Mouse (Mus musculus): ENCODE measurements around the gene Patj. TPM values are rescaled to one million over a fixed set of nuclear protein-coding genes. Genes with fewer than 3 reads are reported as not detected.

The Patj gene
- total and polyA plus RNA-seq, 3 experiments, result 0.19 to 0.46 TPM; not detected in 1

- Histone ChIP-seq H3K79me2 (ENCODE audit: control insufficient read depth, insufficient read depth, low read length, poor library complexity) (no peaks in the 10 kb centered on the region), H3K4me3 (ENCODE audit: control insufficient read depth in 1 of 2, insufficient read depth in 1 of 2, low read depth in 2 of 2, low read length in 2 of 2) (no peak overlapping the region), H3K36me3 (ENCODE audit: control insufficient read depth in 1 of 2, insufficient read depth in 2 of 2, low read length in 2 of 2) (no peaks in the 10 kb centered on the region), H3K9ac (ENCODE audit: control insufficient read depth, low read depth, low read length, poor library complexity, severe bottlenecking) (no peak overlapping the region), H3K27me3 (ENCODE audit: control insufficient read depth in 1 of 2, insufficient read depth in 2 of 2, low read length in 2 of 2) (peaks cover 0 to 2% of the 10 kb centered on the region in 2 experiments; a peak in 2 of 4 replicates), H3K9me3 (replicated peaks; ENCODE audit: insufficient read depth, low read length) (no peaks in the 10 kb centered on the region), H3K27ac (ENCODE audit: control insufficient read depth, low read depth, low read length) (no peak overlapping the region), H3K4me1 (ENCODE audit: control insufficient read depth in 1 of 2, insufficient read depth in 2 of 2, low read length in 2 of 2) (no peaks in the 10 kb centered on the region)
- TF ChIP-seq NELFE (IDR thresholded peaks at IDR 0.05; ENCODE audit: low read depth, low read length), result no peak
- no peak for TF ChIP-seq JUND (IDR thresholded peaks at IDR 0.05; ENCODE audit: low read depth, low read length)
- TF ChIP-seq CTCF (IDR thresholded peaks at IDR 0.05 in 2 of 3, conservative IDR thresholded peaks at IDR 0.05 in 1 of 3; ENCODE audit: control insufficient read depth in 1 of 3, insufficient read depth in 1 of 3, low read depth in 2 of 3, low read length in 3 of 3, poor library complexity in 1 of 3, severe bottlenecking in 1 of 3), result no peak
- TF ChIP-seq USF1 (IDR thresholded peaks at IDR 0.05; ENCODE audit: low read depth, low read length), result no peak
- no peak for TF ChIP-seq ZKSCAN1 (IDR thresholded peaks at IDR 0.05; ENCODE audit: low read depth, low read length)
- TF ChIP-seq SMC3 (IDR thresholded peaks at IDR 0.05; ENCODE audit: low read depth, low read length), result no peak
- TF ChIP-seq TBP (IDR thresholded peaks at IDR 0.05; ENCODE audit: low read depth, low read length), result no peak
- TF ChIP-seq GABPA (IDR thresholded peaks at IDR 0.05; ENCODE audit: low read depth, low read length), result no peak
- TF ChIP-seq USF2 (IDR thresholded peaks at IDR 0.05; ENCODE audit: borderline replicate concordance in 1 of 2, insufficient read depth in 1 of 2, low read depth in 1 of 2, low read length in 2 of 2), result no peak
- TF ChIP-seq POLR2A (IDR thresholded peaks at IDR 0.05; ENCODE audit: control insufficient read depth in 1 of 2, insufficient read depth in 1 of 2, low read depth in 1 of 2, low read length in 2 of 2, poor library complexity in 1 of 2), result no peak
- no peak for TF ChIP-seq ZMIZ1 (IDR thresholded peaks at IDR 0.05; ENCODE audit: low read depth, low read length)
- no peak for TF ChIP-seq HCFC1 (IDR thresholded peaks at IDR 0.05; ENCODE audit: low read depth, low read length)
- no peak for TF ChIP-seq E2F4 (IDR thresholded peaks at IDR 0.05; ENCODE audit: borderline replicate concordance, low read depth, low read length)
- TF ChIP-seq ZC3H11A (IDR thresholded peaks at IDR 0.05; ENCODE audit: low read depth, low read length), result no peak
- no peak for TF ChIP-seq MAX (IDR thresholded peaks at IDR 0.05; ENCODE audit: low read length)
- no peak for TF ChIP-seq GATA1 (IDR thresholded peaks at IDR 0.05; ENCODE audit: low read depth, low read length)
- no peak for TF ChIP-seq UBTF (IDR thresholded peaks at IDR 0.05; ENCODE audit: borderline replicate concordance, insufficient read depth, low read depth, low read length)
- no peak for TF ChIP-seq CHD1 (IDR thresholded peaks at IDR 0.05; ENCODE audit: low read depth, low read length)
- TF ChIP-seq TAL1 (IDR thresholded peaks at IDR 0.05; ENCODE audit: low read length), result no peak
- no peak for TF ChIP-seq MXI1 (IDR thresholded peaks at IDR 0.05; ENCODE audit: low read depth, low read length)
- no peak for DNase-seq (ENCODE audit: low read depth, low spot score)
Measured at GRCm38 (mm10) chr4:98550116-98550515, 154.5 kb downstream of the Patj start.

GRCm38 (mm10) chr4:98555666-98556065 lies 160.1 kb downstream of the Patj start:
- Histone ChIP-seq H3K9ac (ENCODE audit: control insufficient read depth, low read depth, low read length, poor library complexity, severe bottlenecking) (no peak overlapping the region), H3K4me1 (ENCODE audit: control insufficient read depth in 1 of 2, insufficient read depth in 2 of 2, low read length in 2 of 2) (no peaks in the 10 kb centered on the region), H3K27me3 (ENCODE audit: control insufficient read depth in 1 of 2, insufficient read depth in 2 of 2, low read length in 2 of 2) (no peaks in the 10 kb centered on the region; a peak in 1 of 4 replicates), H3K36me3 (ENCODE audit: control insufficient read depth in 1 of 2, insufficient read depth in 2 of 2, low read length in 2 of 2) (no peaks in the 10 kb centered on the region), H3K4me3 (ENCODE audit: control insufficient read depth in 1 of 2, insufficient read depth in 1 of 2, low read depth in 2 of 2, low read length in 2 of 2) (no peak overlapping the region), H3K79me2 (ENCODE audit: control insufficient read depth, insufficient read depth, low read length, poor library complexity) (no peaks in the 10 kb centered on the region), H3K9me3 (replicated peaks; ENCODE audit: insufficient read depth, low read length) (no peaks in the 10 kb centered on the region), H3K27ac (ENCODE audit: control insufficient read depth, low read depth, low read length) (no peak overlapping the region)
- TF ChIP-seq POLR2A (IDR thresholded peaks at IDR 0.05; ENCODE audit: control insufficient read depth in 1 of 2, insufficient read depth in 1 of 2, low read depth in 1 of 2, low read length in 2 of 2, poor library complexity in 1 of 2) (no peak), ZNF384 (IDR thresholded peaks at IDR 0.05; ENCODE audit: low read depth, low read length) (no peak), TBP (IDR thresholded peaks at IDR 0.05; ENCODE audit: low read depth, low read length) (no peak), ELF1 (IDR thresholded peaks at IDR 0.05; ENCODE audit: low read depth, low read length) (no peak), GATA1 (IDR thresholded peaks at IDR 0.05; ENCODE audit: low read depth, low read length) (no peak), SIN3A (IDR thresholded peaks at IDR 0.05; ENCODE audit: low read length) (no peak), GABPA (IDR thresholded peaks at IDR 0.05; ENCODE audit: low read depth, low read length) (no peak), TAL1 (IDR thresholded peaks at IDR 0.05; ENCODE audit: low read length) (no peak), ZC3H11A (IDR thresholded peaks at IDR 0.05; ENCODE audit: low read depth, low read length) (no peak), UBTF (IDR thresholded peaks at IDR 0.05; ENCODE audit: borderline replicate concordance, insufficient read depth, low read depth, low read length) (no peak)
- no peak for DNase-seq (ENCODE audit: low read depth, low spot score)
